Mouse (Mus musculus) ES-E14 (cell line): Measurements from ENCODE around the gene Lhfpl5.

Experiments used
- MAFK ChIP-seq: IDR thresholded peaks from 2 replicates; pipeline ENCODE4 v1.6.1; 2014; ENCODE audit warnings: mild to moderate bottlenecking, low read depth, low read length, inconsistent platforms; ENCODE audit not compliant: insufficient read depth
- ZNF384 ChIP-seq: IDR thresholded peaks from 2 replicates; pipeline ENCODE4 v1.6.1; 2012; ENCODE audit warnings: low read depth, low read length, inconsistent platforms

- TF ChIP-seq MAFK (no peak), ZNF384 (no peak)
Measured at GRCm38 (mm10) chr17:28626937-28627336, 51.5 kb downstream of the Lhfpl5 start.
